Mouse (Mus musculus): ENCODE results near the gene Chmp1a. TPM values are rescaled to one million over a fixed set of nuclear protein-coding genes. Genes with fewer than 3 reads are reported as not detected.
"Not testable (repeated sequence)": the region's sequence is repeated elsewhere in the genome, so short reads cannot be mapped to it uniquely, and the experiment has no call there.

Chmp1a gene
- total RNA-seq, 2 experiments from 2014 or later = 95.8 to 113 TPM

GRCm38 (mm10) chr8:123233300-123233699 is 20.7 kb upstream of the Chmp1a start:
- intact Hi-C loops (cut with DNase I) = no loop called here
- DNase-seq (ENCODE audit: low spot score in 2 of 2) = peak; percentile 39 to 48

GRCm38 (mm10) chr8:123232553-123232952 is 20.0 kb upstream of the Chmp1a start:
- intact Hi-C loops (cut with DNase I) = no loop called here
- peak; percentile 40 to 62 for DNase-seq (ENCODE audit: low spot score in 2 of 2)

- intact Hi-C loops (cut with DNase I) = no loop called here
- peak; percentile 35 to 37 for DNase-seq (ENCODE audit: low spot score in 2 of 2)
Observed at GRCm38 (mm10) chr8:123231742-123232141, 19.2 kb upstream of the Chmp1a start.

GRCm38 (mm10) chr8:123230326-123230725 is 17.8 kb upstream of the Chmp1a start:
- intact Hi-C loops (cut with DNase I); DNase-seq (ENCODE audit: low spot score in 2 of 2): not testable (repeated sequence)

GRCm38 (mm10) chr8:123228416-123228815 is 15.9 kb upstream of the Chmp1a start:
- peak in 1 of 2 experiments; percentile 35 for DNase-seq (ENCODE audit: low spot score in 2 of 2)
- intact Hi-C loops (cut with DNase I) = no loop called here

GRCm38 (mm10) chr8:123224278-123225266 is 12.0 kb upstream of the Chmp1a start, which contains the start of gene Cdk10:
Gene Cdk10, plus strand, starts transcription at chr8:123224842.
- DNase-seq (ENCODE audit: low spot score in 2 of 2) = peak; percentile 94 to 96
- intact Hi-C loops (cut with DNase I) = no loop called here

GRCm38 (mm10) chr8:123220917-123221316 is 8.4 kb upstream of the Chmp1a start:
- intact Hi-C loops (cut with DNase I) = no loop called here
- no peak for DNase-seq (ENCODE audit: low spot score in 2 of 2)

GRCm38 (mm10) chr8:123215430-123215829 is 2.9 kb upstream of the Chmp1a start:
- no peak for DNase-seq (ENCODE audit: low spot score in 2 of 2)
- intact Hi-C loops (cut with DNase I) = loop anchor here (10.0 kb wide), 1 partner anchor 321 kb away; no protein-coding TSS in a partner anchor

- no peak for DNase-seq (ENCODE audit: low spot score in 2 of 2)
- intact Hi-C loops (cut with DNase I) = loop anchor here (10.0 kb wide), 1 partner anchor 318 kb away; no protein-coding TSS in a partner anchor
Observed at GRCm38 (mm10) chr8:123213118-123213772, 682 bp upstream of the Chmp1a start.

- intact Hi-C loops (cut with DNase I) = loop anchor here (10.0 kb wide), 1 partner anchor 317 kb away; no protein-coding TSS in a partner anchor
Observed at GRCm38 (mm10) chr8:123211876-123212275, 687 bp downstream of the Chmp1a start.

GRCm38 (mm10) chr8:123203571-123203970 is 9.0 kb downstream of the Chmp1a start:
- intact Hi-C loops (cut with DNase I) = loop anchor here (2.0 kb wide), 1 partner anchor 97 kb away; no protein-coding TSS in a partner anchor
- no peak for DNase-seq (ENCODE audit: low spot score in 2 of 2)

More at GRCm38 (mm10) chr8:123211876-123212275, 687 bp downstream of the Chmp1a start:
- no peak for DNase-seq (ENCODE audit: low spot score in 2 of 2)

- DNase-seq (ENCODE audit: low spot score in 2 of 2) = peak in 1 of 2 experiments; percentile 68
Observed at GRCm38 (mm10) chr8:123202288-123202687, 10.3 kb downstream of the Chmp1a start.

GRCm38 (mm10) chr8:123199864-123200263 is 12.7 kb downstream of the Chmp1a start:
- intact Hi-C loops (cut with DNase I) = loop anchor here (10.0 kb wide), 1 partner anchor 365 kb away; no protein-coding TSS in a partner anchor

More at GRCm38 (mm10) chr8:123202288-123202687, 10.3 kb downstream of the Chmp1a start:
- intact Hi-C loops (cut with DNase I) = loop anchor here (2.0 kb wide), 1 partner anchor 95 kb away; no protein-coding TSS in a partner anchor

GRCm38 (mm10) chr8:123197016-123197415 is 15.5 kb downstream of the Chmp1a start:
- intact Hi-C loops (cut with DNase I) = loop anchor here (10.0 kb wide), 1 partner anchor 362 kb away; no protein-coding TSS in a partner anchor
- not testable (repeated sequence) for DNase-seq (ENCODE audit: low spot score in 2 of 2)

More at GRCm38 (mm10) chr8:123199864-123200263, 12.7 kb downstream of the Chmp1a start:
- no peak for DNase-seq (ENCODE audit: low spot score in 2 of 2)

GRCm38 (mm10) chr8:123193771-123194170 is 18.8 kb downstream of the Chmp1a start:
- intact Hi-C loops (cut with DNase I) = loop anchor here (5.0 to 10.0 kb wide), 2 partner anchors 81 to 359 kb away; no protein-coding TSS in a partner anchor

GRCm38 (mm10) chr8:123191908-123192307 is 20.7 kb downstream of the Chmp1a start:
- intact Hi-C loops (cut with DNase I) = loop anchor here (5.0 to 10.0 kb wide), 2 partner anchors 80 to 357 kb away; no protein-coding TSS in a partner anchor
- no peak for DNase-seq (ENCODE audit: low spot score in 2 of 2)

More at GRCm38 (mm10) chr8:123193771-123194170, 18.8 kb downstream of the Chmp1a start:
- DNase-seq (ENCODE audit: low spot score in 2 of 2) = no peak

- DNase-seq (ENCODE audit: low spot score in 2 of 2) = peak; percentile 73 to 75
- intact Hi-C loops (cut with DNase I) = loop anchor here (5.0 to 10.0 kb wide), 2 partner anchors 78 to 356 kb away; no protein-coding TSS in a partner anchor
Observed at GRCm38 (mm10) chr8:123190678-123191077, 21.9 kb downstream of the Chmp1a start.

GRCm38 (mm10) chr8:123188841-123189240 is 23.7 kb downstream of the Chmp1a start:
- no peak for DNase-seq (ENCODE audit: low spot score in 2 of 2)
- intact Hi-C loops (cut with DNase I) = loop anchor here (5.0 kb wide), 1 partner anchor 37 kb away; no protein-coding TSS in a partner anchor

- DNase-seq (ENCODE audit: low spot score in 2 of 2) = no peak
- intact Hi-C loops (cut with DNase I) = loop anchor here (5.0 kb wide), 1 partner anchor 36 kb away; no protein-coding TSS in a partner anchor
Observed at GRCm38 (mm10) chr8:123188006-123188405, 24.6 kb downstream of the Chmp1a start.
